Mouse (Mus musculus) thymus, postnatal 36 days (tissue): Measurements from ENCODE around the gene Timp3.

Experiments used
- DNase-seq, 2 experiments: peaks; one replicate each; pipeline ENCODE4 v3.0.0; 2022; ENCODE audit warnings: mixed read lengths in 2 of 2

Timp3 gene

GRCm38 (mm10) chr10:86329241-86329882 is 29.2 kb downstream of the Timp3 start:
- no peak for DNase-seq

- no peak for DNase-seq
Observed at GRCm38 (mm10) chr10:86330993-86331680, 31.0 kb downstream of the Timp3 start.

- no peak for DNase-seq
Observed at GRCm38 (mm10) chr10:86331681-86332281, 31.6 kb downstream of the Timp3 start.

- DNase-seq = no peak
Observed at GRCm38 (mm10) chr10:86332942-86333341, 32.8 kb downstream of the Timp3 start.

- no peak for DNase-seq
Observed at GRCm38 (mm10) chr10:86334581-86334980, 34.4 kb downstream of the Timp3 start.

GRCm38 (mm10) chr10:86336506-86336905 is 36.3 kb downstream of the Timp3 start:
- DNase-seq = no peak

- DNase-seq = no peak
Observed at GRCm38 (mm10) chr10:86337239-86337638, 37.1 kb downstream of the Timp3 start.

GRCm38 (mm10) chr10:86338121-86338715 is 38.0 kb downstream of the Timp3 start:
- DNase-seq = no peak

GRCm38 (mm10) chr10:86339121-86339520 is 38.9 kb downstream of the Timp3 start:
- no peak for DNase-seq

GRCm38 (mm10) chr10:86339649-86340379 is 39.6 kb downstream of the Timp3 start:
- no peak for DNase-seq

- no peak for DNase-seq
Observed at GRCm38 (mm10) chr10:86340421-86340820, 40.2 kb downstream of the Timp3 start.

GRCm38 (mm10) chr10:86340991-86341527 is 40.9 kb downstream of the Timp3 start:
- no peak for DNase-seq

- DNase-seq = no peak
Observed at GRCm38 (mm10) chr10:86341589-86341988, 41.4 kb downstream of the Timp3 start.

- no peak for DNase-seq
Observed at GRCm38 (mm10) chr10:86342151-86342550, 42.0 kb downstream of the Timp3 start.

GRCm38 (mm10) chr10:86342713-86343112 is 42.5 kb downstream of the Timp3 start:
- DNase-seq = no peak

GRCm38 (mm10) chr10:86343362-86343761 is 43.2 kb downstream of the Timp3 start:
- DNase-seq = no peak

GRCm38 (mm10) chr10:86343931-86344330 is 43.8 kb downstream of the Timp3 start:
- DNase-seq = no peak

- DNase-seq = no peak
Observed at GRCm38 (mm10) chr10:86344654-86345053, 44.5 kb downstream of the Timp3 start.

- DNase-seq = no peak
Observed at GRCm38 (mm10) chr10:86345645-86346044, 45.5 kb downstream of the Timp3 start.

GRCm38 (mm10) chr10:86346235-86346840 is 46.2 kb downstream of the Timp3 start:
- no peak for DNase-seq

GRCm38 (mm10) chr10:86351287-86351686 is 51.1 kb downstream of the Timp3 start:
- no peak for DNase-seq

- no peak for DNase-seq
Observed at GRCm38 (mm10) chr10:86352521-86352920, 52.3 kb downstream of the Timp3 start.
